Mouse (Mus musculus) testis, adult 2 months (tissue): ENCODE data around the gene Omp.

Experiments
- CTCF ChIP-seq: fragments of 200-500 bp; IDR thresholded peaks from 2 replicates; pipeline ENCODE4 v1.5.1; 2012; ENCODE audit warnings: low read depth, mild to moderate bottlenecking, inconsistent platforms, low read length, moderate library complexity; ENCODE audit not compliant: control insufficient read depth, insufficient read depth, insufficient replicate concordance
- POLR2A ChIP-seq: fragments of 200-500 bp; IDR thresholded peaks from 2 replicates; pipeline ENCODE4 v1.6.1; 2012; ENCODE audit warnings: low read depth, mild to moderate bottlenecking, inconsistent platforms, low read length, moderate library complexity; ENCODE audit not compliant: control insufficient read depth

DNA sequence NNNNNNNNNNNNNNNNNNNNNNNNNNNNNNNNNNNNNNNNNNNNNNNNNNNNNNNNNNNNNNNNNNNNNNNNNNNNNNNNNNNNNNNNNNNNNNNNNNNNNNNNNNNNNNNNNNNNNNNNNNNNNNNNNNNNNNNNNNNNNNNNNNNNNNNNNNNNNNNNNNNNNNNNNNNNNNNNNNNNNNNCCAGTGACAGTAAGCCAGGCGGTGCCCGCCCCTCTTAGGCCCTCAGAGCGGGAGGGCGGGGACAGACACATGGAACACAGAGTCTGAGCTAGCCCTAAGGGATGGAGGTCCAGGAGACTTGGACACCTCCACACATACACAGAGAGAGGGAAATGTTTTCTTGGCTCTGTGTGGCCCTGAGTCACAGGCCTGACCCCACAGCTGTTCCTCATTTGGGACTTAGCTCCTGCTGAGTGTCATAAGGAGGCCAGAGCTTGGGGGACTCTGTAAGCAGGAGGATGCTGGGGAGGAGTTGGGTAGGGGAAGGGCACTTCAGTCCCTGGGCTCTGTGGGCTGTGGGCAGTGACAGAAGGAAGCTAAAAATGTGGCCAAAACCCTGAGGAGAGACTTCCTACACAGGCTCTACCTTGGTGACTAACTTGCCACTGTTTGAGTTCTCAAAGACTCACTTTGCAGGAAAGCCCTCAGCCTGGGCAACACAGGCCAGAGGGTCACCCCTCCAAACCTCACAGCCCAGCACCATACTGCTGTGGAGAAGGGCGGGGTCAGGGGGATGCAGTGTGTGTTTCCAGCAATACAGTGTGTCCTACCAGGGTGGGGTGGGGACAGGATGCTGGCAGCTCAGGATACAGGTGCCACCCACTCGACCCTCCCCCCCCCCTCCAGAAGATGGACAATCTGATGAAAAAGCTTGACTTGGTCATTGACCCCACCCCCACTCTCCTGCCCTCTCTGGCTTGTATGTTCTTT, 26.1 kb upstream of the Omp start:
- TF ChIP-seq CTCF = no peak
- no peak for TF ChIP-seq POLR2A
